Mouse (Mus musculus): Measurements from ENCODE around the gene Cacna1a. TPM values are rescaled to one million over a fixed set of nuclear protein-coding genes. Genes with fewer than 3 reads are reported as not detected.

Cacna1a gene
- polyA plus RNA-seq, 1 experiment from 2014 or later, result 6.3 TPM

- H3K36me3 ChIP-seq (ENCODE audit: control insufficient read depth, insufficient read depth, low read length), result no peaks in the 10 kb centered on the region
- H3K27ac ChIP-seq (ENCODE audit: low read depth, low read length), result no peak overlapping the region
- no peaks in the 10 kb centered on the region for H3K27me3 ChIP-seq (ENCODE audit: control insufficient read depth, insufficient read depth, low read length)
- H3K4me1 ChIP-seq (ENCODE audit: control insufficient read depth, insufficient read depth, low read length), result peaks cover 25% of the 10 kb centered on the region
- DNase-seq (ENCODE audit: low spot score, missing footprints) (no peak), ATAC-seq (ENCODE audit: low FRiP score) (no peak)
- H3K9ac ChIP-seq (ENCODE audit: low read length), result no peak overlapping the region
- WGBS, result 86% methylated on average over 17 of the region's 17 CpGs
- no peaks in the 10 kb centered on the region for H3K9me3 ChIP-seq (ENCODE audit: control insufficient read depth, low read length)
- no peak overlapping the region for H3K4me2 ChIP-seq
- H3K4me3 ChIP-seq (ENCODE audit: low read depth, low read length), result no peak overlapping the region
These were observed 247.9 kb downstream of the Cacna1a start for GRCm38 (mm10) chr8:84636051-84636691.

- ATAC-seq (ENCODE audit: low FRiP score), result no peak
- no peak for DNase-seq (ENCODE audit: low spot score, missing footprints)
- H3K4me3 ChIP-seq (ENCODE audit: low read depth, low read length), result peak overlapping the region; percentile 60
- 42% methylated on average over 8 of the region's 8 CpGs for WGBS
- peak overlapping the region; percentile 84 for H3K9ac ChIP-seq (ENCODE audit: low read length)
- peak overlapping the region; percentile 80 for H3K4me2 ChIP-seq
- H3K4me1 ChIP-seq (ENCODE audit: control insufficient read depth, insufficient read depth, low read length), result peaks cover 25% of the 10 kb centered on the region
- H3K27me3 ChIP-seq (ENCODE audit: control insufficient read depth, insufficient read depth, low read length), result no peaks in the 10 kb centered on the region
- no peaks in the 10 kb centered on the region for H3K9me3 ChIP-seq (ENCODE audit: control insufficient read depth, low read length)
- H3K27ac ChIP-seq (ENCODE audit: low read depth, low read length), result no peak overlapping the region
- no peaks in the 10 kb centered on the region for H3K36me3 ChIP-seq (ENCODE audit: control insufficient read depth, insufficient read depth, low read length)
These were observed 249.8 kb downstream of the Cacna1a start for GRCm38 (mm10) chr8:84637946-84638554.

- ATAC-seq (ENCODE audit: low FRiP score) (peak; percentile 35; the same call in 1 of the 2 replicates), DNase-seq (ENCODE audit: low spot score, missing footprints) (peak; percentile 92)
- Histone ChIP-seq H3K4me1 (ENCODE audit: control insufficient read depth, insufficient read depth, low read length) (peaks cover 25% of the 10 kb centered on the region), H3K27ac (ENCODE audit: low read depth, low read length) (peak overlapping the region; percentile 88), H3K27me3 (ENCODE audit: control insufficient read depth, insufficient read depth, low read length) (no peaks in the 10 kb centered on the region), H3K9ac (ENCODE audit: low read length) (peak overlapping the region; percentile 84), H3K9me3 (ENCODE audit: control insufficient read depth, low read length) (no peaks in the 10 kb centered on the region), H3K4me2 (peak overlapping the region; percentile 80), H3K4me3 (ENCODE audit: low read depth, low read length) (peak overlapping the region; percentile 60), H3K36me3 (ENCODE audit: control insufficient read depth, insufficient read depth, low read length) (no peaks in the 10 kb centered on the region)
- 1% methylated on average over 45 of the region's 52 CpGs for WGBS
These were observed 250.4 kb downstream of the Cacna1a start for GRCm38 (mm10) chr8:84638555-84639161.

- no peaks in the 10 kb centered on the region for H3K36me3 ChIP-seq (ENCODE audit: control insufficient read depth, insufficient read depth, low read length)
- peak overlapping the region; percentile 84 for H3K9ac ChIP-seq (ENCODE audit: low read length)
- H3K4me3 ChIP-seq (ENCODE audit: low read depth, low read length), result peak overlapping the region; percentile 60
- peak overlapping the region; percentile 88 for H3K27ac ChIP-seq (ENCODE audit: low read depth, low read length)
- H3K9me3 ChIP-seq (ENCODE audit: control insufficient read depth, low read length), result no peaks in the 10 kb centered on the region
- ATAC-seq (ENCODE audit: low FRiP score), result peak; percentile 92
- H3K4me2 ChIP-seq, result peak overlapping the region; percentile 80
- DNase-seq (ENCODE audit: low spot score, missing footprints), result peak; percentile 100
- H3K27me3 ChIP-seq (ENCODE audit: control insufficient read depth, insufficient read depth, low read length), result no peaks in the 10 kb centered on the region
- peaks cover 23% of the 10 kb centered on the region for H3K4me1 ChIP-seq (ENCODE audit: control insufficient read depth, insufficient read depth, low read length)
- under 1% methylated on average over 104 of the region's 106 CpGs for WGBS
These were observed 251.1 kb downstream of the Cacna1a start for GRCm38 (mm10) chr8:84639162-84640009.

GRCm38 (mm10) chr8:84640010-84640588 lies 251.9 kb downstream of the Cacna1a start:
- Histone ChIP-seq H3K4me1 (ENCODE audit: control insufficient read depth, insufficient read depth, low read length) (peaks cover 16% of the 10 kb centered on the region), H3K9me3 (ENCODE audit: control insufficient read depth, low read length) (no peaks in the 10 kb centered on the region), H3K36me3 (ENCODE audit: control insufficient read depth, insufficient read depth, low read length) (no peaks in the 10 kb centered on the region), H3K9ac (ENCODE audit: low read length) (peak overlapping the region; percentile 63), H3K27ac (ENCODE audit: low read depth, low read length) (no peak overlapping the region), H3K4me2 (peak overlapping the region; percentile 46), H3K27me3 (ENCODE audit: control insufficient read depth, insufficient read depth, low read length) (no peaks in the 10 kb centered on the region), H3K4me3 (ENCODE audit: low read depth, low read length) (peak overlapping the region; percentile 60)
- WGBS, result 31% methylated on average over 9 of the region's 9 CpGs
- no peak for ATAC-seq (ENCODE audit: low FRiP score)
- DNase-seq (ENCODE audit: low spot score, missing footprints), result no peak

- WGBS, result 75% methylated on average over 7 of the region's 7 CpGs
- Histone ChIP-seq H3K9me3 (ENCODE audit: control insufficient read depth, low read length) (no peaks in the 10 kb centered on the region), H3K4me1 (ENCODE audit: control insufficient read depth, insufficient read depth, low read length) (peaks cover 10% of the 10 kb centered on the region), H3K36me3 (ENCODE audit: control insufficient read depth, insufficient read depth, low read length) (no peaks in the 10 kb centered on the region), H3K4me2 (no peak overlapping the region), H3K9ac (ENCODE audit: low read length) (no peak overlapping the region), H3K4me3 (ENCODE audit: low read depth, low read length) (no peak overlapping the region), H3K27ac (ENCODE audit: low read depth, low read length) (no peak overlapping the region), H3K27me3 (ENCODE audit: control insufficient read depth, insufficient read depth, low read length) (no peaks in the 10 kb centered on the region)
- no peak for ATAC-seq (ENCODE audit: low FRiP score)
- DNase-seq (ENCODE audit: low spot score, missing footprints), result no peak
These were observed 252.5 kb downstream of the Cacna1a start for GRCm38 (mm10) chr8:84640617-84641294.

GRCm38 (mm10) chr8:84641578-84642361 lies 253.5 kb downstream of the Cacna1a start:
- WGBS, result 86% methylated on average over 1 of the region's 1 CpGs
- H3K9me3 ChIP-seq (ENCODE audit: control insufficient read depth, low read length), result no peaks in the 10 kb centered on the region
- H3K36me3 ChIP-seq (ENCODE audit: control insufficient read depth, insufficient read depth, low read length), result no peaks in the 10 kb centered on the region
- ATAC-seq (ENCODE audit: low FRiP score) (no peak), DNase-seq (ENCODE audit: low spot score, missing footprints) (no peak)
- H3K4me3 ChIP-seq (ENCODE audit: low read depth, low read length), result no peak overlapping the region
- H3K4me2 ChIP-seq, result no peak overlapping the region
- no peaks in the 10 kb centered on the region for H3K27me3 ChIP-seq (ENCODE audit: control insufficient read depth, insufficient read depth, low read length)
- peaks cover 5% of the 10 kb centered on the region; the same call in 1 of the 2 replicates for H3K4me1 ChIP-seq (ENCODE audit: control insufficient read depth, insufficient read depth, low read length)
- no peak overlapping the region for H3K9ac ChIP-seq (ENCODE audit: low read length)
- H3K27ac ChIP-seq (ENCODE audit: low read depth, low read length), result no peak overlapping the region

- peaks cover 12% of the 10 kb centered on the region for H3K4me1 ChIP-seq (ENCODE audit: control insufficient read depth, insufficient read depth, low read length)
- H3K9me3 ChIP-seq (ENCODE audit: control insufficient read depth, low read length), result no peaks in the 10 kb centered on the region
- ATAC-seq (ENCODE audit: low FRiP score) (no peak), DNase-seq (ENCODE audit: low spot score, missing footprints) (no peak)
- H3K27ac ChIP-seq (ENCODE audit: low read depth, low read length), result no peak overlapping the region
- H3K27me3 ChIP-seq (ENCODE audit: control insufficient read depth, insufficient read depth, low read length), result no peaks in the 10 kb centered on the region
- WGBS, result 74% methylated on average over 5 of the region's 5 CpGs
- H3K4me2 ChIP-seq, result no peak overlapping the region
- no peak overlapping the region for H3K9ac ChIP-seq (ENCODE audit: low read length)
- no peaks in the 10 kb centered on the region for H3K36me3 ChIP-seq (ENCODE audit: control insufficient read depth, insufficient read depth, low read length)
- no peak overlapping the region for H3K4me3 ChIP-seq (ENCODE audit: low read depth, low read length)
These were observed 254.8 kb downstream of the Cacna1a start for GRCm38 (mm10) chr8:84643019-84643418.
